Mouse (Mus musculus) bone marrow macrophage, adult 2 months (primary cell): ENCODE results near the gene Cmip.

Experiments used
- CTCF ChIP-seq: IDR thresholded peaks from 2 replicates; pipeline ENCODE4 v1.5.1; 2012; ENCODE audit warnings: low read depth, mild to moderate bottlenecking, low read length, moderate library complexity
- POLR2A ChIP-seq: IDR thresholded peaks from 2 replicates; pipeline ENCODE4 v1.6.1; 2012; ENCODE audit warnings: mild to moderate bottlenecking, low read depth, low read length, borderline replicate concordance

DNA sequence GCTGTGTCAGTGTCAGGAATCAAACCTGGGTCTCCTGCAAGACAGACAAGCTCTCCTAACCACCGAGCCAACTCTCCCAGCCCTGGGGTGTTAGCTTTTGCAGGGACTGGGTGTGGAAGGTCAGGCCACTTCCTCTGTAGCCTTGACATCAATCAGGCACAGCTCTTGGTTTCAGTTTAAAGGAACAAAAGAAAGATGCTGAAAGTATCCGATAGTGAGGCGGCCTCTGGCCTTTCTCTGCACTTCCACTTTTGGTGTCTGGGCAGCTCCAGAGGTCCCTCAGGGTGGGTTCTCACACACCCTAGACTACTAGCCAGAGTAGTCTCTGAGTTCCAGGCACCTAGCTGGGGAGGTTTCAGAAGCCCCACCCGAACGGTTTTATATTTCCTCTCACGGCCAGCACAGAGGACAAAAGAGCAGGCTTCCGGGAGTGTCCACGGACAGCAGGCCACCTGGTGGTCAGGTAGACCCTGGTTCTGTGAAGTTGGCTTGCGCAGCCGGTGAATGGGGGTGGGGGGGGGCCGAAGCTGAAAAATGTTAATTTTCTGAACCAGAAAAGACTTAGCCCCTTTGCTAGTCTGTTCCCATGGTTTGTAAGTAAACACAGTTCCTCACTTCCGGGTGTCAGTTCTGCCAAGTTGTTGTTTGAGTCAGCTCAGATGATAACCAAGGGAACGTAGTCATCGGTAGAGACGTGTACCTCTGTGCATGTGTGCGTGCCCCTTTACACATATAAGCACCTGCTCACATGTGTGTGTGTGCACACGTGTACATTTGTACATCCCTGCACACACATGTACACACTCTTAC is 25.5 kb downstream of the Cmip start:
- TF ChIP-seq CTCF: no peak
- TF ChIP-seq POLR2A: no peak
